Mouse (Mus musculus): Measurements from ENCODE around the gene Layn.

GRCm38 (mm10) chr9:51019670-51020069 is 57.2 kb downstream of the Layn start:
- TF ChIP-seq CTCF (IDR thresholded peaks at IDR 0.05; ENCODE audit: control insufficient read depth, insufficient read depth, insufficient read length) (no peak), USF1 (IDR thresholded peaks at IDR 0.05; ENCODE audit: low read depth) (no peak), CEBPB (IDR thresholded peaks at IDR 0.05; ENCODE audit: low read depth) (no peak), MYOD1 (IDR thresholded peaks at IDR 0.05; ENCODE audit: control insufficient read depth, insufficient read length, low read depth) (no peak), MYOG (IDR thresholded peaks at IDR 0.05; ENCODE audit: control insufficient read depth, extremely low read depth, insufficient read length) (no peak)
